8 mouse cellular contexts compared by ENCODE assay signal in genomic region chr19:25406481-25407184, GRCm38 (mm10).
DNase-seq lines count a peak whose midpoint lies in the region; ATAC-seq lines count a peak whose summit lies in the region.

No protein-coding gene starts in this region.

- peaks cover 10% of the 10 kb centered on the region for H3K36me3 ChIP-seq in intestine, embryonic 15.5 days
- H3K36me3 ChIP-seq in midbrain, embryonic 11.5 days (ENCODE audit: control insufficient read depth, insufficient read depth, low read length) = peaks cover 2% of the 10 kb centered on the region; the same call in 1 of the 2 replicates

- WGBS in intestine, embryonic 15.5 days = 3% methylated on average over 28 of the region's 28 CpGs
- under 1% methylated on average over 28 of the region's 28 CpGs for WGBS in midbrain, embryonic 11.5 days

- H3K27ac ChIP-seq in intestine, embryonic 15.5 days = peak overlapping the region; percentile 70
- H3K27ac ChIP-seq in midbrain, embryonic 11.5 days (ENCODE audit: low read depth, low read length) = peak overlapping the region; percentile 9; the same call in 1 of the 2 replicates

- intact Hi-C loops in gastrocnemius, postnatal 36 days (cut with DNase I) = no loop called here
- intact Hi-C loops in left cerebral cortex, postnatal 36 days (cut with DNase I) = no loop called here

- no peaks in the 10 kb centered on the region for H3K27me3 ChIP-seq in intestine, embryonic 15.5 days (replicated peaks)
- no peaks in the 10 kb centered on the region for H3K27me3 ChIP-seq in midbrain, embryonic 11.5 days (ENCODE audit: control insufficient read depth, insufficient read depth, low read length)

- H3K4me1 ChIP-seq in intestine, embryonic 15.5 days (replicated peaks) = peaks cover 14% of the 10 kb centered on the region; the same call in 1 of the 2 replicates
- H3K4me1 ChIP-seq in midbrain, embryonic 11.5 days (ENCODE audit: control insufficient read depth, insufficient read depth, low read length) = peaks cover 14% of the 10 kb centered on the region

- peak overlapping the region; percentile 43 for H3K9ac ChIP-seq in intestine, embryonic 15.5 days
- peak overlapping the region; percentile 46 for H3K9ac ChIP-seq in midbrain, embryonic 11.5 days (ENCODE audit: low read length)

- DNase-seq in adrenal gland, adult (ENCODE audit: inconsistent age in 2 of 2, low spot score in 1 of 2) = peak; percentile 73 to 93
- DNase-seq in embryo, embryonic 11 days = peak; percentile 81
- DNase-seq in gastrocnemius, postnatal 36 days = peak; percentile 67 to 69
- DNase-seq in left cerebral cortex, postnatal 36 days (ENCODE audit: low spot score in 2 of 2) = peak; percentile 54 to 63
- DNase-seq in midbrain, embryonic 11.5 days (ENCODE audit: low spot score, missing footprints) = peak; percentile 94
- DNase-seq in spleen, postnatal 36 days (ENCODE audit: low spot score in 2 of 2) = peak; percentile 13

- peak; percentile 93 for ATAC-seq in intestine, embryonic 15.5 days
- ATAC-seq in midbrain, embryonic 11.5 days (ENCODE audit: low FRiP score) = peak; percentile 86
- ATAC-seq in megakaryocyte, adult 5-6 weeks (ENCODE audit: poor library complexity, severe bottlenecking) = no peak

- H3K4me3 ChIP-seq in intestine, embryonic 15.5 days (replicated peaks) = peak overlapping the region; percentile 41
- H3K4me3 ChIP-seq in midbrain, embryonic 11.5 days (ENCODE audit: low read depth, low read length) = peak overlapping the region; percentile 29

- no peaks in the 10 kb centered on the region for H3K9me3 ChIP-seq in intestine, embryonic 15.5 days
- H3K9me3 ChIP-seq in midbrain, embryonic 11.5 days (ENCODE audit: control insufficient read depth, low read length) = no peaks in the 10 kb centered on the region

- peak overlapping the region; percentile 73 for H3K4me2 ChIP-seq in intestine, embryonic 15.5 days (replicated peaks)
- H3K4me2 ChIP-seq in midbrain, embryonic 11.5 days = peak overlapping the region; percentile 58

Comparison
In these comparisons a context has a peak if more than half of its experiments do, and no peak if none do; other contexts are left out.
1. DNase-seq: peak in every context shown above with its lines; median percentile 94 in midbrain, embryonic 11.5 days; 83 in adrenal gland, adult; 81 in embryo, embryonic 11 days; 68 in gastrocnemius, postnatal 36 days; 58 in left cerebral cortex, postnatal 36 days; 13 in spleen, postnatal 36 days.